Mouse (Mus musculus): ENCODE measurements around the gene Hgd.
A peak's percentile ranks its signal among the peaks of the same experiment; 100 is the strongest.

The Hgd gene

DNA sequence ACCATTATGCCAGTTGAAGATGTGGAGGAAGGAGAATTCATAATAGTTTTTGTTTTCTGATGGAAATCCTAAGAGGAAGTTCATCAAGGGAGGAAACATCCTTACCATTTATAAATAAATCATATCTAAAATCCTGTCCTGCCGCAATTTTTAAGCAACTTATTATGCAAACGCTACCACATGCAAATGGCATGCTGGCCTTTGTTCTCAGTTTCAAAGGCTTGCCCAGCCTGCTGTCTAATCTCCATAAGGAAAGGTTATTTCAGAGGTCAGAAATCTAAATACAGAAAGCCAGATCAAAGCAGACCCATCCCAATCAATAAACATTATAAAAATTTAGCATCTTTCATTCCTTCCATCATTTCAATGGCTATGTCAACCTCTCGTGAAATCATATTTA, 1.9 kb downstream of the Hgd start:
- no peak for DNase-seq (ENCODE audit: low spot score)

GRCm38 (mm10) chr16:37583306-37583705, 3.4 kb downstream of the Hgd start:
- DNase-seq (ENCODE audit: low spot score): no peak

- DNase-seq (ENCODE audit: low spot score): no peak
Measured at GRCm38 (mm10) chr16:37583801-37584200, 3.8 kb downstream of the Hgd start.

GRCm38 (mm10) chr16:37584218-37585035, 4.5 kb downstream of the Hgd start:
- DNase-seq (ENCODE audit: low spot score): no peak

GRCm38 (mm10) chr16:37585129-37585563, 5.2 kb downstream of the Hgd start:
- DNase-seq (ENCODE audit: low spot score): no peak

- DNase-seq (ENCODE audit: low spot score): no peak
Measured at GRCm38 (mm10) chr16:37590921-37591320, 11.0 kb downstream of the Hgd start.

DNA sequence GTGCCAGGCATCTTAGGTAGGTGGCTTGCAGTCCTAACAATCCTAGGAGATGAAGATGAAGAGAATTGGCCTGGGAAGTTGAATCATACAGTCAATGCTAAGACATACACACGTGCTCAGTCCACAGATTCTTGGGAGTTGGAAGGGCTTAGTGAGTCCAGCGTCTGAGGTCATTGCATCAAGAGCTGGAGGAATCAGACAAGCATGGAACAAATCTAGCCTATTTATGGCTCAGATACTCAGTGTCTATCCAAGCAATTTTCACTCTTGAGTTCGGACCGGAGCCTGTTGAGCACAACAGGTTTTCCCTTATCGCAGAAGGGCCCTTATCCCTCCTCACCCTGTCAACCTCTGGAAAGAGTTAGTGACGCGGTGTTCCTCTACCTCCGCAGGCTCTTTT, 11.6 kb downstream of the Hgd start:
- DNase-seq (ENCODE audit: low spot score): no peak

GRCm38 (mm10) chr16:37597412-37597811, 17.5 kb downstream of the Hgd start:
- DNase-seq (ENCODE audit: low spot score): no peak

- DNase-seq (ENCODE audit: low spot score): no peak
Measured at GRCm38 (mm10) chr16:37598463-37598862, 18.5 kb downstream of the Hgd start.

DNA sequence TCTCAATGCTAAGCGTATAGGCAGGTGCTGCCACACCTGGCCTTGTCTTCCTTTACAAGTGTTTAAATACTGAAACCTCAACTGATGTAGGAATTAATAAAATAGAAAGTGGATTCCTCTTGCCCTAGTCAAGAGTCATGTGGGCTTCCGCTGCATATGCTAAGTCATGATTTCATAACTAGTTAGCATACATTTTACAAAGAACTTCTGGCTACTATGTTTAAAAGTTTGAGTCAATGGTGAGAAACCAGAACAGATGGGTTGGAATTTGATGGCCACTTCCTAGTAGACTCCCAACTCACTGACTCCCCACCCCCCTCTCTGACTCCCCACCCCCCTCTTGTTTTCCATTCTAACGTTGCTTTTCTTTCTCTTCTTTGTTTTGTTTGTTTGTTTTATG, 19.4 kb downstream of the Hgd start:
- no peak for DNase-seq (ENCODE audit: low spot score)

DNA sequence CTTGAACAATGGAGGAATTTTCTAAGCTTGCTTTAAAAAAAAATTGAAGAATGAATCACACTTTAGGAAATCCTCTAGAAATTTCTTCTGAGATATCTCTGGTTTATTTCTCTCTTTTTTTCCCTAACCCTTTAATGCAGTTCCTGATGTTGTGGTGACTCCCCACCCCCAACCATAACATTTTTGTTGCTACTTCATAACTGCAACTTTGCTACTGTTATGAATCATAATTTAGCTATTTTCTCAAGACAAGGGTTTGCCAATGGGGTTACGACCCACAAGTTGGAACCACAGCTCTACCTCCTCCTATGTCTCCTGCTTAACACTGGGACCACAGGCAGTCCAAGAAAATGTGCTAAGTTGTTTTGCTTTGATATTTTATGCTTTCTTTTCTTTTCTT, 23.5 kb downstream of the Hgd start:
- DNase-seq (ENCODE audit: low spot score): peak; percentile 16

GRCm38 (mm10) chr16:37604243-37604642, 24.3 kb downstream of the Hgd start:
- no peak for DNase-seq (ENCODE audit: low spot score)

DNA sequence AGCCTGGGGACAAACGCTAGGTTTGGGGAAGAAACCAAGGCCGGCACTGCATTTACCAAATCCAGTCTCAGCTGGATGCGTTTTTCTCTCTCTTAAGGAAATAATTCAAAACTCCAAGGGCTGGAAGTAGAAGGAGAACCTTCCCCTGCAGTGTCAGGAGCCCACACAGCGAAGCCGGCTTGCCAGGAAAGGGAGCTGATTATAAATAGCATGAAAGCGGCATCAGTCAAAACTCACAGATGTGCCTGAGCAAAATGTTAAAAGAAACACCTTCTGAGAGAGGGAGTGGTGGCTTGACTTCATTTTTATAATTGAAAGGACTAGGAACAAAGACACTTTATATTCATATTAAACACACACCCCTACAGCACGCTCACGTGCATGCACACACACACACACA, 30.4 kb downstream of the Hgd start:
- no peak for DNase-seq (ENCODE audit: low spot score)

DNA sequence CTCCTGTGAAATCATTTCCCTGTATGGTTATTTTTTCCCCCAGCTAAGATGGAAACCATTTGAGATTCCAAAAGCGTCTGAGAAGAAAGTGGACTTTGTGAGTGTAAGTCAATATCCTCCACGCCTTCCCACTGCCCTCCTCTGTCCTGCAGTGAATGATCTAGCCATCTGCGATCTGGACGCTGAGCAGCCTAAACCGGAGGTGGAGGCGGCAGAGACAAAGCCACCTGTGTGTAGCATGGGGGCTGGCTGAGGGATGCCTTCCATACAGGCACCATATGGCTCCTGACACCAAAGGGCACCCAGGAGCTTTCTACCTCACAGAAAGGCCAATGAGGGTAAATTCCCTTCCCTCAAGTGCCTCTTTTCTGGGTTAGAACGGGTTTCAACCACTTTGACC, 31.1 kb downstream of the Hgd start:
- no peak for DNase-seq (ENCODE audit: low spot score)

GRCm38 (mm10) chr16:37612013-37612412, 32.1 kb downstream of the Hgd start:
- DNase-seq (ENCODE audit: low spot score): no peak

DNA sequence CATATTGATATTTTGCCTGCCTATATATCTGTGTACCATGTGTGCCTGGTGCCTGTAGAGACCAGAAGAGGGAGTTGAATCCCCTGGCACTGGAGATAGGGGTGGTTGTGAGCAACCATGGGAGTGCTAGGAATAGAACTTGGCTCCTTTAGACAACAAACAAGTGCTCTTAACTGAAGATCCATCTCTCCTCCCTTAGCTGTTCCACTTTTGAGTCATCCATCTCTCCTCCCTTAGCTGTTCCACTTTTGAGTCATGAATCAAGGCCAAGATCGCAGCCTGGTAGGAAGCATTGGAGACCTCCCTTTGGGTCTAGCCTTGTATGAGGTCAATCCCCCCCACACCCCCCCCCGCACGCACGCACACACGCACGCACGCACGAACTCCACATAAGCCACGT, 34.6 kb downstream of the Hgd start:
- DNase-seq (ENCODE audit: low spot score): no peak

GRCm38 (mm10) chr16:37615429-37615828, 35.5 kb downstream of the Hgd start:
- DNase-seq (ENCODE audit: low spot score): no peak

DNA sequence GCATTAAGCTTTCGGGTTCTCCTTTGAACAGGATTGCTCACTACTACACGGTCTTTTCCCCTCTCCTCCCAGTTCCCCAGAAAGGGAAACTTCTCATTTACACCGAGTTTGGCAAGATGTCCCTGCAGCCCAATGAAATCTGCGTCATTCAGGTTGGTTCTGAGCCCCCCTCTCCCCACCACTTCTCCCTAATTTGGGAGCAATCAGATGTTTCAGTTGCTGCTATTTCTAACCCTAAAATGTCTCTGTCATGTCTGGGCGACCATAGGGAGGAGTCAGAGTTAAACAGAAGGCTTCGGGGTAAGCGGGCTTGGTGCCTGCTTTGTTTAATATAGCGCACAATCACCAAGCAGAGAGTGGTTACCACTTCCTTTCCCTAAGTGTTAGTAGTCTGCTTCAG, 36.2 kb downstream of the Hgd start:
- DNase-seq (ENCODE audit: low spot score): no peak

GRCm38 (mm10) chr16:37617695-37618094, 37.7 kb downstream of the Hgd start:
- DNase-seq (ENCODE audit: low spot score): no peak

GRCm38 (mm10) chr16:37622403-37622802, 42.5 kb downstream of the Hgd start:
- DNase-seq (ENCODE audit: low spot score): no peak

DNA sequence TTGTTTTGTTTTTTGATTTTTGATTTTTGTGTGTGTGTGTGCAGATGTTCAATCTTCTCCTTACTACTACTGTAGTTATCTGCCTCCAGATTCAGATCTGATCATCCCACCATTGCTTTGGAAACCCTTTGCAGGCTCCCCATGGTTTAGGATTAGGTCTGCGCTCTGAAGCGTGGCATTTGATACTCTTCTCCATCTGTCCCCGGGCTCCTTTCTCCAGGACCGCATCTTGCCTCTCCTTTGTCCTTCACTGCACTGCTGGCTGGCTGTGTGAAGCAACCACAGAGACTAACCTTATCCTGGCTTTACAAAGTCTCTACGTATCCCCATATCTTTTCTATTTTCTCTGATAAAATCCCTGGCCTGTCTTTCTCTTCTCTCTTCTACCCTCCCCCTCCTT, 43.0 kb downstream of the Hgd start:
- DNase-seq (ENCODE audit: low spot score): no peak

- DNase-seq (ENCODE audit: low spot score): no peak
Measured at GRCm38 (mm10) chr16:37626388-37626949, 46.5 kb downstream of the Hgd start.

DNA sequence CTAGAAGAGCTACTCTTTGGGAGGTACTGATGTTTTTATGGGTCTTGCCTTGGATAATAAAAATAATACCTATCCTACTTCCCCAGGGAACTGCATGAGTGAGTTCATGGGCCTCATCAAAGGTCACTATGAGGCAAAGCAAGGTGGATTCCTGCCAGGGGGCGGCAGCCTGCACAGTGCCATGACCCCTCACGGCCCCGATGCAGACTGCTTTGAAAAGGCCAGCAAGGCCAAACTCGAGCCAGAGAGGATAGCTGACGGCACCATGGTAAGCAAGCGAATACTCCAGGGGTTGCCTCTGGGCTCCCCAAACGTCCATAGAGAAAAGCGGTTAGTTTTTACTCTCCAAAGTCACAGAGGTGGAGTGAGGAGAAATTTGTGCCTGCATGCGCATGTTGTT, 48.4 kb downstream of the Hgd start:
- DNase-seq (ENCODE audit: low spot score): no peak

- no peak for DNase-seq (ENCODE audit: low spot score)
Measured at GRCm38 (mm10) chr16:37629011-37629410, 49.1 kb downstream of the Hgd start.
